Mouse (Mus musculus) midbrain, embryonic 12.5 days (tissue): ENCODE data around the gene Slc12a3. TPM values are rescaled to one million over a fixed set of nuclear protein-coding genes. Genes with fewer than 3 reads are reported as not detected.
"Not testable (repeated sequence)": the region's sequence is repeated elsewhere in the genome, so short reads cannot be mapped to it uniquely, and the experiment has no call there.

ENCODE experiments used
- ATAC-seq: fragments of 200-750 bp; cut with Nextera tagmentation; 2 replicates; pipeline ENCODE4 v1.8.0; 2017; ENCODE audit warnings: low read depth, moderate TSS enrichment, moderate library complexity; ENCODE audit not compliant: low FRiP score
- H3K27ac ChIP-seq: fragments of 300-500 bp; sonication (generic); replicated peaks from 2 replicates; pipeline ENCODE4 v1.5.1; 2016; ENCODE audit warnings: mild to moderate bottlenecking
- H3K27me3 ChIP-seq: fragments of 300-500 bp; sonication (generic); 2 replicates; pipeline ENCODE4 v1.6.1; 2016; ENCODE audit warnings: mild to moderate bottlenecking
- H3K36me3 ChIP-seq: fragments of 300-500 bp; sonication (generic); 2 replicates; pipeline ENCODE4 v1.6.1; 2016
- H3K4me1 ChIP-seq: fragments of 300-500 bp; sonication (generic); 2 replicates; pipeline ENCODE4 v1.6.1; 2016
- H3K4me2 ChIP-seq: fragments of 300-500 bp; sonication (generic); replicated peaks from 2 replicates; pipeline ENCODE4 v1.6.1; 2016; ENCODE audit warnings: mild to moderate bottlenecking, moderate library complexity
- H3K4me3 ChIP-seq: fragments of 300-500 bp; sonication (generic); 2 replicates; pipeline ENCODE4 v1.5.1; 2016; ENCODE audit warnings: mild to moderate bottlenecking
- H3K9ac ChIP-seq: fragments of 300-500 bp; sonication (generic); replicated peaks from 2 replicates; pipeline ENCODE4 v1.6.1; 2016; ENCODE audit warnings: mild to moderate bottlenecking, moderate library complexity
- H3K9me3 ChIP-seq: fragments of 300-500 bp; sonication (generic); 2 replicates; pipeline ENCODE4 v1.6.1; 2016; ENCODE audit warnings: mild to moderate bottlenecking
- WGBS: fragments of 180-500 bp; shearing (Covaris S2); methylation state at CpG from one replicate; pipeline ENCODE4 v1.1.7; 2016; 5-methylcytosine and 5-hydroxymethylcytosine counted together
- polyA plus RNA-seq: library from polyadenylated mRNA; unstranded; fragments of >200 nt; fragmentation: Nextera tagmentation; extraction: Ambion mirVana; gene quantifications from 2 replicates; pipeline ENCODE4 v1.2.1, GENCODE M21; 2016

Gene Slc12a3
- polyA plus RNA-seq, 1 experiment from 2014 or later, result not detected

GRCm38 (mm10) chr8:94392648-94393047 lies 63.6 kb downstream of the Slc12a3 start:
- H3K9ac ChIP-seq, result no peak overlapping the region
- WGBS, result 88% methylated on average over 6 of the region's 6 CpGs
- H3K4me1 ChIP-seq, result peaks cover 9% of the 10 kb centered on the region
- ATAC-seq, result no peak
- H3K36me3 ChIP-seq, result peaks cover 80% of the 10 kb centered on the region
- H3K27me3 ChIP-seq, result no peaks in the 10 kb centered on the region
- H3K27ac ChIP-seq, result no peak overlapping the region
- H3K4me3 ChIP-seq, result no peak overlapping the region
- H3K9me3 ChIP-seq, result no peaks in the 10 kb centered on the region
- no peak overlapping the region for H3K4me2 ChIP-seq

GRCm38 (mm10) chr8:94395851-94396540 lies 67.0 kb downstream of the Slc12a3 start:
- Histone ChIP-seq H3K27ac (no peak overlapping the region), H3K9ac (no peak overlapping the region), H3K4me1 (no peaks in the 10 kb centered on the region), H3K4me3 (no peak overlapping the region), H3K36me3 (peaks cover 61% of the 10 kb centered on the region), H3K9me3 (no peaks in the 10 kb centered on the region), H3K4me2 (no peak overlapping the region), H3K27me3 (no peaks in the 10 kb centered on the region)
- 85% methylated on average over 6 of the region's 6 CpGs for WGBS
- no peak for ATAC-seq

- Histone ChIP-seq H3K36me3 (peaks cover 50% of the 10 kb centered on the region), H3K27me3 (no peaks in the 10 kb centered on the region), H3K9ac (no peak overlapping the region), H3K4me1 (no peaks in the 10 kb centered on the region), H3K4me3 (no peak overlapping the region), H3K9me3 (no peaks in the 10 kb centered on the region), H3K27ac (no peak overlapping the region), H3K4me2 (no peak overlapping the region)
- whole genome bisulfite sequencing, result 63% methylated on average over 11 of the region's 11 CpGs
- ATAC-seq, result no peak
Measured at GRCm38 (mm10) chr8:94396964-94397657, 68.1 kb downstream of the Slc12a3 start.

- H3K4me1 ChIP-seq, result no peaks in the 10 kb centered on the region
- WGBS, result 82% methylated on average over 6 of the region's 6 CpGs
- no peak overlapping the region for H3K4me3 ChIP-seq
- ATAC-seq, result no peak
- no peak overlapping the region for H3K9ac ChIP-seq
- H3K36me3 ChIP-seq, result peaks cover 37% of the 10 kb centered on the region
- H3K9me3 ChIP-seq, result no peaks in the 10 kb centered on the region
- H3K4me2 ChIP-seq, result no peak overlapping the region
- H3K27me3 ChIP-seq, result no peaks in the 10 kb centered on the region
- H3K27ac ChIP-seq, result no peak overlapping the region
Measured at GRCm38 (mm10) chr8:94398587-94398986, 69.6 kb downstream of the Slc12a3 start.

GRCm38 (mm10) chr8:94399361-94399953 lies 70.5 kb downstream of the Slc12a3 start:
- H3K4me3 ChIP-seq, result no peak overlapping the region
- H3K9ac ChIP-seq, result no peak overlapping the region
- no peak for ATAC-seq
- no peaks in the 10 kb centered on the region for H3K4me1 ChIP-seq
- H3K36me3 ChIP-seq, result peaks cover 29% of the 10 kb centered on the region
- H3K27ac ChIP-seq, result no peak overlapping the region
- WGBS, result 88% methylated on average over 3 of the region's 3 CpGs
- H3K27me3 ChIP-seq, result no peaks in the 10 kb centered on the region
- H3K4me2 ChIP-seq, result no peak overlapping the region
- no peaks in the 10 kb centered on the region for H3K9me3 ChIP-seq

- H3K27me3 ChIP-seq, H3K4me2 ChIP-seq, H3K9ac ChIP-seq, H3K9me3 ChIP-seq, H3K4me3 ChIP-seq, H3K4me1 ChIP-seq, ATAC-seq, H3K27ac ChIP-seq: not testable (repeated sequence)
- WGBS, result 88% methylated on average over 2 of the region's 2 CpGs
- H3K36me3 ChIP-seq, result peaks cover 24% of the 10 kb centered on the region
Measured at GRCm38 (mm10) chr8:94399957-94400356, 71.0 kb downstream of the Slc12a3 start.

- Histone ChIP-seq H3K27me3 (no peaks in the 10 kb centered on the region), H3K9ac (no peak overlapping the region), H3K4me1 (no peaks in the 10 kb centered on the region), H3K36me3 (no peaks in the 10 kb centered on the region), H3K4me3 (no peak overlapping the region), H3K4me2 (no peak overlapping the region), H3K27ac (no peak overlapping the region), H3K9me3 (no peaks in the 10 kb centered on the region)
- 67% methylated on average over 8 of the region's 8 CpGs for WGBS
- no peak for ATAC-seq
Measured at GRCm38 (mm10) chr8:94408443-94409080, 79.6 kb downstream of the Slc12a3 start.

- Histone ChIP-seq H3K4me2 (no peak overlapping the region), H3K36me3 (no peaks in the 10 kb centered on the region), H3K27me3 (no peaks in the 10 kb centered on the region), H3K27ac (no peak overlapping the region), H3K4me3 (no peak overlapping the region), H3K4me1 (no peaks in the 10 kb centered on the region), H3K9me3 (no peaks in the 10 kb centered on the region), H3K9ac (no peak overlapping the region)
- no peak for ATAC-seq
- WGBS, result 90% methylated on average over 7 of the region's 7 CpGs
Measured at GRCm38 (mm10) chr8:94409523-94409922, 80.5 kb downstream of the Slc12a3 start.

GRCm38 (mm10) chr8:94412518-94412917 lies 83.5 kb downstream of the Slc12a3 start:
- Histone ChIP-seq H3K27me3 (no peaks in the 10 kb centered on the region), H3K27ac (no peak overlapping the region), H3K9ac (no peak overlapping the region), H3K36me3 (no peaks in the 10 kb centered on the region), H3K4me1 (no peaks in the 10 kb centered on the region), H3K4me2 (no peak overlapping the region), H3K4me3 (no peak overlapping the region), H3K9me3 (no peaks in the 10 kb centered on the region)
- ATAC-seq, result no peak
- WGBS, result 88% methylated on average over 6 of the region's 6 CpGs

GRCm38 (mm10) chr8:94413509-94413908 lies 84.5 kb downstream of the Slc12a3 start:
- Histone ChIP-seq H3K9ac (no peak overlapping the region), H3K4me3 (no peak overlapping the region), H3K4me2 (no peak overlapping the region), H3K9me3 (no peaks in the 10 kb centered on the region), H3K36me3 (no peaks in the 10 kb centered on the region), H3K4me1 (no peaks in the 10 kb centered on the region), H3K27ac (no peak overlapping the region), H3K27me3 (no peaks in the 10 kb centered on the region)
- WGBS, result 88% methylated on average over 6 of the region's 6 CpGs
- no peak for ATAC-seq

- no peaks in the 10 kb centered on the region for H3K9me3 ChIP-seq
- H3K27ac ChIP-seq, result no peak overlapping the region
- 77% methylated on average over 2 of the region's 2 CpGs for WGBS
- H3K27me3 ChIP-seq, result no peaks in the 10 kb centered on the region
- no peaks in the 10 kb centered on the region for H3K36me3 ChIP-seq
- no peaks in the 10 kb centered on the region for H3K4me1 ChIP-seq
- no peak overlapping the region for H3K4me3 ChIP-seq
- no peak overlapping the region for H3K9ac ChIP-seq
- no peak overlapping the region for H3K4me2 ChIP-seq
- ATAC-seq, result no peak
Measured at GRCm38 (mm10) chr8:94415218-94415617, 86.2 kb downstream of the Slc12a3 start.
